Mouse (Mus musculus) lung, postnatal 0 days (tissue): Measurements from ENCODE around the gene Rtbdn.

Experiments used
- CTCF ChIP-seq: IDR thresholded peaks from 2 replicates; pipeline ENCODE4 v1.5.1; 2016; ENCODE audit warnings: antibody characterized with exemption, mild to moderate bottlenecking
- EP300 ChIP-seq: IDR thresholded peaks from 2 replicates; pipeline ENCODE4 v1.6.1; 2016; ENCODE audit warnings: antibody characterized with exemption, mild to moderate bottlenecking, control low read depth

- TF ChIP-seq CTCF (no peak), EP300 (no peak)
Measured at GRCm38 (mm10) chr8:84915269-84915668, 31.5 kb upstream of the Rtbdn start.
